Mouse (Mus musculus) neutrophil, adult 5-6 weeks (primary cell): ENCODE results near the gene Arsj. TPM values are rescaled to one million over a fixed set of nuclear protein-coding genes. Genes with fewer than 3 reads are reported as not detected.
A peak's percentile ranks its signal among the peaks of the same experiment; 100 is the strongest.

Experiments used
- ATAC-seq: fragments of 151-379, 151-347 bp; 2 replicates; pipeline ENCODE4 v1.8.0; 2017; ENCODE audit warnings: mild to moderate bottlenecking, moderate TSS enrichment; ENCODE audit not compliant: insufficient number of reproducible peaks, poor library complexity, low FRiP score, severe bottlenecking; ENCODE audit errors: extremely low read depth
- total RNA-seq: library from RNA; stranded (forward); fragments of 200-1000 nt; gene quantifications from 2 replicates; pipeline ENCODE4 v1.2.3, GENCODE M21; 2017

Gene Arsj
- total RNA-seq, 1 experiment from 2014 or later: not detected

DNA sequence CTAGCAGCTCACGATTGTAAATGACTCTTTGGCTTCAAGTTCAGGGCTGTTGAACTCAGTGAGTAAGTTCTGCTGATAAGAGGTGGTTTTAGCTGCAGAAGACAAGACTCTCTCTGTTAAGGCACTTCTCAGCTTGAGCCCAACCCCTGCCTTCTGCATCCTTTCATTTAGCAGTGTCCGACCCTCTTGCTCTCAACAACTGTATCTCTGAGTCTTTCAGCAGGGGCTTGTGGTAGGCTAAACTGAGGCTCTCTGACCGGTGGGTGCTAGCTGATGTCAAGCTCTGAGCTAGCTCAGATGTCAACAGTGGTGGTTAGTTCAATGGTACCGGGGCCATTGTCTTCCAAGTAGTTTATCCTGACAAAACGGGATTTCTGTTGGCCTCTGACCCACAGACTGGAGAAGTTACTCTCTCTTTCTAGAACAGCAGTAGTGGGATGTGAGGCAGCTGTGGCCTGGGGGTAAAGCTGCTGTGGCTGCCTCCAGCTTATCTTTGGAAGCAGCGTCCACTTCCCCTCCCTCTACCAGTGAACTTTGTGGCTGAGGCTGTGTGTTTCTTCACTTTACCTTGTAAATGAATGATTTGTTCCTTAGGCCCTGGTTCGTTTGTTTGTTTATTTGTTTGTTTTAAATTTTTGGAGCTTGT is 34.6 kb downstream of the Arsj start:
- no peak for ATAC-seq

DNA sequence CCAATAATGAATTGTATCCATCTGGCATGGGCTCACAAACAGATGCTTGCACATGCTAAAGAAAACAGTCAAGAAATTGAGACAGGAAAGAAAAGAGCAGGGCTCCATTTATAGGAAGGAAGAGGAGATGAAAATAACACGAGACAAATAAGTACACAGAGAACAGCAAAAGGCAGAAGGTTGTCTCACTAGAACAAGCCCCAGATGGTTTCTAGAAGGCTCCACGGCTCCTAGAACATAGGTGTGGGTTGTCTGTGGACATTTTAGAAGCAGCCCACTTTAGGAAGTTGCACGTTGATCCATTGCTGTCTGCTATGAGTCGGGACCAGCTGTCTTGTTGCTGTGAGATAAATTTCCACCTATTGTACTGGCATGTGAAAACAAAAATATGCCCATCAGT is 37.2 kb downstream of the Arsj start:
- ATAC-seq: no peak

DNA sequence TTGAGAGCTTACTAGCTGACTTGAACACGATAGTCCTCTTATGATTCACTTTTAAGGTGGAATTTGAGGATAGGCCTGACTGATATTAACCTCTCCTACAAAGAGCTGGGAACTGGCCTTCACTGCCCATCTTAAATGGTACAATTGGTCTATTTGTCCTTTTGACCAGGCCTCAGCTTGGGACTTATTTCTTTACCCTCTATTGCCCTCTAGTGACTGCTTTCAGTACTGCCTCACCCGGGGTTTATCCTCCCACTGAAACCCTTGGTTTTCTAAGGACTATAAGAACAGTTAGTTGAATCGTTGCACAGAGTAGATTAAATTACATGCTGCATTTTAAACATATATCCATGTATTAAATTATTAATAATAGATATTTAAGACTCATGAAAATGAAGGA is 39.4 kb downstream of the Arsj start:
- ATAC-seq: peak; percentile 39; the same call in 1 of the 2 replicates

DNA sequence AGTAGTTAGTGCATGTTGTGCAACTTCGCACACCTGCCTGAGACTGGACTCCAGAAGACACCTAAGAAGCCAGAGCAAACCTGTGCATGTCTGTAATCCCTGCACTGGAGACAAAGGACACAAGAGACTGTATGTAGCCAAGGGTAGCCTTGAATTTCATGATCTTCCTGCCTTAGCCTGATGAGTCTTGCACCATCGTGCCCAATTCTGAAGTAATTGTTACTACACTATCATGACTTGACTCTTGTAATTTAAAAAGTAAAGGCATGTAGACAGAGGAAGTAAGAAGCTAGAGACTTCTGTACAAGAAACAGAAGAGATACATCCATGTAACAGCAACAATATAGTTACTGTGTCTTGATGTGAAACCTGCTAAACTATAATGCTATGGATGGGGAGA is 40.7 kb downstream of the Arsj start:
- ATAC-seq: no peak

DNA sequence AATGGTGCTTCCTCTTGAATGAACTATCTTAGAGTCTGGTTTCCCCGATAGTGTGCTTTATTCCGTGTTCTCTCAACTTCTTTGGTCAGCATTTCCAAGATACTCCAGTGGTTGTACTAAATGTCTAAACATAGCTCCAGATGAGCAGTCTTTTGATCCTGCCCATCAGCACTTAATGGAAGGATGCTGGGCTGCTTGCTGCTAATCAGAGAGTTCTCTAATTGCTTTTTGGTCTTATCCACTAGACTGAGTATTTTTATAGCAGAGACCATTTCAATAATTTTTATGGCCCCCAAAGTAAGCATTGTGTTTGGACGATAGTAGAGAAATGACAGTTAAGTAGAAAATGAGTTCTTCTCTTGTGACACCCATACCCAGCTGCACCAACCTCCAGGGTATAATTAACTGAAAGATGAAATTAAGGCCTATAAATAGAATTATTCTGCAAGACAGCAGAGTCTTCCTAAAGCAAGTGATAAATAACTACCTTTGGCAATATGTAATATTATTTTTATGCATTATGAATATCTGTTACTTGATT is 67.1 kb downstream of the Arsj start:
- ATAC-seq: no peak

DNA sequence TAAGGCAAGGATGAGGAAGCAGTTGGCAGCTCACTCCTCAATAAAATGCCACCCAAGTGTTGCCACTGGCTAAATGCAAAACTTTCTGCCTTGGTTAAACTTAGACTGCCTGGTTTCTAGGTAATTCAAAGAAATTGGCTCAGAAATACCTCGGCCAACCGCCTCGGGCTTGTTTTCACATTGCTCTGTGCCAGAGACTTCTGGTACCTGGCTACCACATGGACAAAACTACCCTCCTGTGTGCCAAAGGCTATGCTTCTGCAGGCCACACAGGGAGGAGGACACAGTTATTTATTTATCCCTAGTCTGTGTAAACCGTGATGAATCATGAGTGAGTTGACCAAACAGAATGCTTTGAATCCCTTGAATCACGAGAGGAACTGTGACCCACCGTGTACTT is 75.8 kb downstream of the Arsj start:
- ATAC-seq: no peak

DNA sequence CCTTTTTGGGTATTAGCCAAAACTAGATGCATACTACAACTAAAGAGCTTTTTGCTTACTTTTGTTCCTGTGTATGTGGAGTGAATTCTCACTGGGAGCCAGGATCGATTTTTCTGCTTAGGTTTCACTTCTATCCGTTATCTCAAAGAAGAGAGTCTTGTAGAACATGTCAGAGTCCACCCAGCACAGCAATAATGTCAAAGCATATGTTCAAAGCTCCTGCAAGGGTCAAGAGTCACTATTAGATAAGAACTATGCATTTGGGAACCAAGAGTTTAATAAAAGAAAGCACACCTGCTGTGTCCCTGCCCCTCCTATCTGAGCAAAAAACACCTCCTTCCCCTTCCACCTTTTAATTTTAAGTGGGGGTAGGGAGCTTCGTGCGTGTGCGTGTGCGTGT is 85.6 kb downstream of the Arsj start:
- no peak for ATAC-seq

DNA sequence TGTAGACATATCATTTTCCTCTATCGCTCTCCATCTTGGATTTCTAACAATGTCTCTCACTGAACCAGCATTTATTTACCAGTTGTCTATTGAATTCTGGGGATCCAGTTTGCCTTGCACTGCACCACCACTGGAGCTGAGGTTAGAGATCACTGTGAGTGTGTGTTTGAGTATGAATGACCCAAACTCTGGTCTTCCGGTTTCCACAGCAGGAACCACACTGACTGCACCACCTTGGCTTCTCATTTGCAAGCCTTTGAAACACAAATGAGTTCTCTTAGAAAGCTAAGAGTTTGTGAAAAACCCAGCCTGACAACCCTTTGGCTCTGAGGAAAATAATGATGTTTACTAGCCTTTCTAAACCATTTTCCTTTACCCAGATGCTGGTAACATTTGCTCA is 86.0 kb downstream of the Arsj start:
- ATAC-seq: no peak

DNA sequence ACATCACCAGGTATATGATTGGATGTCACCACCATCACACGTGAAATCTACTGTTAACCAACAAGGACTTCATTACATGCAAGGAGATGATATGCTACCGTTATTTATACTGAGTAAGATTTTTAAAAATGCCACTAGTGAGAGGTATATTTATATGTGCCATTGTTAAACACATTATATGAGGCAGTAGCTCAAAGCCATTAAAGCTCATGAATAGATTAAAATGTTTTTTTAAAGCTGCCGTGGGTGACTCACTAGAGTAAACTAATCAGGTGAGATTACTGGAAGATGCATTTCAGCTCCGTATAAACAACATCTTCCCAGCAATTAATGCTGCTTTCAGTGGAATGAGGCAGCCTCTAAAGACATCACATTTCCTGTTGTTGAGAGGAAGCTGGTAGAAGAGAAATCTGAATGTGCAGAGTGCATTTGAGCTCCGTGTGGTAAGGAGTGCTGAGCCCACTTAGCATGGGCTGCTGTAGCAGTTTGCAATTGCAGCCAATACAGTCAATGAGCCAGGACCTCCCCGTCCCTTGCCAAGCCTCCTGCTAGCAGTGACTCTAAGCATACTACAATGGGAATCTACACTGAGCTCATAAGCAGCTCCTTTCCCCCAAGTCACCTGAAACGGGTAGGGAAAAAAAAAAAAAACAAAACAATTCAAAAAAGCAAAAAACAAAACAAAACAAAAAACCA is 92.5 kb downstream of the Arsj start:
- no peak for ATAC-seq

DNA sequence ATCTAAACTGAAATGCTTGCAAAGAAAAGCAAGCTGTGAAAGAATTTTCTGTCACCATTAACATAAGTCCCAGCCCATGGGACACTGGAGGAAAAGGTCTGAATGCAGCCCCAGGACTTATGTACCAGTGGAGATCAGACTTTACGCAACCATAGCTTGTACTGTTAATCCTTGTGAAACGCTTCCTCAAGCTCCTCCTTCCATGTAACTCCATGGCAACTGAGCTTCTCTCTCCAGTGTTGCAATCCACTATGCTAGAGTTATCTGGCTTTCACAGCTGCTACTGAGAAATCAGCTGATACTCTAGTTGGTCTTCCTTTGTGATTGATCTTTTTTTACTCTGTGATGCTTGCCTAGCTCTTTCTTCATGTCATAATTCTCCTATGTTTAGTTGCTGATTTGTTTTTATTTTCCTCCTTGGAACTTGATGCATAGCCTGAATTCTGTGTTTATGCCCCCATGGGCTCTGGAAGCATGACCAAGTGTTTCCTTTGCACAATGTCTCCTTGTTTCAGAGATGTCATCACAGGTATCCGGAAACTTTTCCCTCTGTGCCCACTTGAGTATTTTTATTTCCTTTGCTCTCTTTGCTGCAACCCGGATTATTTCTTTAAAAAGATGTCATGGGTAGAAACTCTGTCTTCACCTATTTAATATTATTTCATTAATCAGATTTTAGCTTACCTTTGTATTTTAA is 99.8 kb downstream of the Arsj start:
- 0 out of 2 replicates have a peak, but pooled peaks have one; percentile 30 for ATAC-seq

DNA sequence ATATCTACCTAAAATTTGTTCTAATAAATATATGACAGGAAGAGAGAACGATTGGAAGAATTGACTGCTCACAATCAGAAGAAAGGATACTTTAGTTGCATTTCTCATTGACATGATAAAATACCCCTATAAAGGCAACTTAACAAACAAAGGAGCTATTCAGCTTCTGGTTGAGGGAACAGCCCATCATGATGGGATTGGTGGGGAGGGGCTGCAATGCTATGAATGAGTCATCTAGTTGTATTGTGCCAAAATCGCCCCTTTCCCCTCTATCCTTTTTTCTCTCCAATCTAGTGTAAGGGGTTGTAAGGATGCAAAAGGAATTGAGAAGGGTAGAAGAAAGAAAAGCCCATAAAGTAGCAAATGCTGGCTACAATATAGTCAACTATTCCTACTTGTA is 100.8 kb downstream of the Arsj start:
- ATAC-seq: no peak

Other genes starting within 250 kb of the Arsj start
- gene Camk2d, start 232.6 kb downstream of the Arsj start, total RNA-seq: 132 and 166 TPM in 2 replicates